Mouse (Mus musculus): ENCODE data around the gene Sik3.

The Sik3 gene

DNA sequence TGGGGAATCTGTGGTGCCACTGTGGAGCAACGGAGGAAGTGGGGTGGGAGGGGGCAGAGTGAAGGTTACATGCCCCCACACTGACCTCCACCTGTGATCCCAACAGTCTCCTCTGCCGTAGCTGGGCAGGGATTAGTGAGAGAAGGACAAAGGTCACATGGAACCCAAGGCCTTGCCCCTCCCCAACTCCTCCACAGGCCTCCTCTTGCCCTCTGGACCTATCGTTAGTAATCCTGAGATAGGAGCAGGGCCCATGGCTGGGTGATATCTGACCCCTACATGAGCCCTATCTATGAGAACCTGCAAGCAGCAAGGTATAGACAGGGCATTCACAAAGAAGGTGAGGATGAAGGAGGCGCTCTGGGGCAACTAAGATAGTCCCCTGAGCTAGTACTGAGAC lies 223.0 kb downstream of the Sik3 start:
- DNase-seq = no peak

DNA sequence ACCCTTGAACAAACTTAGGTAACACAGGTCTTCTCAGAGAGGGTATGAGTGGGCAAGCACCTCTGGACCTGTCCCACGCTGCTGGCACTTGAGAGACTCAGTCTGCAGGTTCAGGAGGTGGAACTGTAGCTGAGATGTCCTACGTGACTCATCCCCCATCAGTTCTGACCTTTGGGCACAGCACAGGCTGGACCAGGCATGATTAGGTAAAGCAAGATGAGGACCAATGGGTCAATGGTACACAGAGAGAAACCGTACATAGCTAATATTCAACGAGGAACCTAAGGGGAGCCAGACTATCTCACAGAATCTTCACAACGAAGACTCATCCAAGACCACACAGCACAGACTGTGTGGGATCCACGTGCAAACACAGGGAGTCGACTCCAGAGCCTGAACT lies 226.2 kb downstream of the Sik3 start:
- no peak for DNase-seq

- DNase-seq = no peak
Observed at GRCm38 (mm10) chr9:46240526-46241153, 228.0 kb downstream of the Sik3 start, which contains the start of gene Apoa4. TSS of gene Apoa4 (plus strand) at chr9:46240696.

DNA sequence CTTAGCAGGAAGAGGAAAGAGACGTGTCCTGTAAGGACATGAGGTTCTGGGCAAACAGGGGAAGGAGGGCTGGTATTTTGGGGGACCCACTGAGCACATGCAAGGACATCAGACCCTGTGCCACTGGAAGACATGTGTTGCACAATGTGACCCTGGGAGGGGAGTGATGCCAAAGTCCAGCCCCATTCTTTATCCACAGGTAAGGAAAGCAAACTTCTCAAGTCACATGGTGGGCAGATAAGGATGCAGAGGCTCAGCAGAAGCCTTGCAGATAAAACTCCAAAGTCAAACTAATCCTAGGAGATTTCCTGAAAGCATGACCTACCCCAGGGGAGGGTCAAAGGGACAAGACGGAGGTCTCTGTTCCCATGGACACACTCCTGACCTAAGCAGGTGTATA lies 229.2 kb downstream of the Sik3 start:
- DNase-seq = no peak

DNA sequence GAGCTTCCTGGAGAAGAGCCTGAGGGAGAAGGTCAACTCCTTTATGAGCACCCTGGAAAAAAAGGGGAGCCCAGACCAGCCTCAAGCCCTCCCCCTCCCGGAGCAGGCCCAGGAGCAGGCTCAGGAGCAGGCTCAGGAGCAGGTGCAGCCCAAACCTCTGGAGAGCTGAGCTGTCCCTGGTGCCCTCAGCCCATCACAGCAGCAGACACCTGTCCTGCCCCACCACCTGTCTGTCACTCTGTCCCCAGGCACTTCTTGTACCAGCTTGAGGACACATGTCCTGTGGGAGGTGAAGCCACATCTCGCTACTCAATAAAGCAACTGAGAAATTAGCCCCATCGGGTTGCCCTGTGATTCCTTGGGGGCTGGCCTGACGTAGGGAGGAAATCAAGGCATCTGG lies 230.5 kb downstream of the Sik3 start:
- DNase-seq = no peak

GRCm38 (mm10) chr9:46243584-46243983 lies 231.0 kb downstream of the Sik3 start:
- no peak for DNase-seq

DNA sequence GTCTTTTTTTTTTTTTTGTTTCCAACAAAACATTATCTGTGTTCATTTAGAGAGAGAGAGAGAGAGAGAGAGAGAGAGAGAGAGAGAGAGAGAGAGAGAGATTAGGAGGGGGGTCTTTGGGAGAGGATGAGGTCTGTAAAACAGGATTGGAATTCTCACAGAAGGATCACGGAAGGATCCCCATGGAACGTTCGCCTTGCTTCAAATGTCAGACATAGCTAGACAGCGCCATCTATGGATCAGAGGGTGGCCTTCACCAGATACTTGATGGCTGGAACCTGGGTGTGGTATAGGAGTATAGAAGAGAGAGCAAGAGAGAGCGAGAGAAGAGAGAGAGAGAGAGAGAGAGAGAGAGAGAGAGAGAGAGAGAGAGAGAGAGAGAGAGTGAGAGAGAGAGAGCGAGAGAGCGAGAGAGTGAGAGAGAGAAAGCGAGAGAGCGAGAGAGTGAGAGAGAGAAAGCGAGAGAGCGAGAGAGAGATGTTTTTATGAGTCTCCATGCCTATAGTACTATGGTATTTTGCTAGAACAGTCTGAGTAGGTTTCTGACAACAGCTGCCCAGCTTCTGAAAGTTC lies 234.2 kb downstream of the Sik3 start:
- DNase-seq = peak; percentile 47

DNA sequence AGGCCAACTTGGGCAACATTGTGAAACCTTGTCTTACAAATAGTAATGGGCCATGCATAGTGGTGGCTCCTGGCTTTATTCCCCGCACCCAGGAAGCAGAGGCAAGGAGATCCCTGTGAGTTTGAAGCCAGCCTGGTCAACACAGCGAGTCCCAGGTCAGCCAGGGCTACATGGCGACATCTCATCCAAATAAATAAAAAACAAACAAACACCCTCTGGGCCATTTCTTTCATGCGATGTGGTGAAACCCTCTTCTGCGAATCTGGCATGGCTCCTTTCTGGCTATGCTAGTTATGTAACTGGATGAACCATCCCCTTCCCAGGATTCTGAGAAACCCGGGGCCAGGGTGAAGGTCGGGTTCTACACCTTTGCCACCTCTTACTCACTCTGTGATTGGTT lies 243.6 kb downstream of the Sik3 start:
- DNase-seq = no peak

GRCm38 (mm10) chr9:46256658-46257385 lies 244.2 kb downstream of the Sik3 start:
- DNase-seq = no peak

GRCm38 (mm10) chr9:46257546-46257945 lies 244.9 kb downstream of the Sik3 start:
- DNase-seq = no peak

GRCm38 (mm10) chr9:46259111-46259510 lies 246.5 kb downstream of the Sik3 start:
- DNase-seq = no peak

DNA sequence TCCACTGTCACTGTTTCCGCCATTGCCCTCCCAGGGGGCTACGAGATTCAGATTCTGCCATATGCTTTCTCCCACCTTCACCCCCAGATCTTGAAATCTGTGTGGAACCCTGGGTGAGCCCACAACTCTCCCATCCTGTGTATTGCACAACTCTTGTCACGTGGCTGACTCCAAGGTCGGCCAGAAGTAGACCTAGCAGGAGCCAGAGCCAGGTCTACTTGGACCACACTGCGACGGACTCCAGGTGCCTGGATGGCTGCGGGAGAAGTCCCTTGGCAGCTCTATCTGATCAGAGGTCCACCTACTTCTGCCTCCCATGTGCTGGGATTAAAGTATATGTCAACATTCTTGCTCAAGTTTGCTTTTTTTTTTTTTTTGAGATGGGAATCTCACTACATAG lies 248.5 kb downstream of the Sik3 start:
- DNase-seq = no peak

- no peak for DNase-seq
Observed at GRCm38 (mm10) chr9:46268343-46268873, 255.8 kb downstream of the Sik3 start, which contains the start of gene Apoa5. TSS of gene Apoa5 (plus strand) at chr9:46268633.

GRCm38 (mm10) chr9:46269125-46269524 lies 256.5 kb downstream of the Sik3 start:
- DNase-seq = no peak

DNA sequence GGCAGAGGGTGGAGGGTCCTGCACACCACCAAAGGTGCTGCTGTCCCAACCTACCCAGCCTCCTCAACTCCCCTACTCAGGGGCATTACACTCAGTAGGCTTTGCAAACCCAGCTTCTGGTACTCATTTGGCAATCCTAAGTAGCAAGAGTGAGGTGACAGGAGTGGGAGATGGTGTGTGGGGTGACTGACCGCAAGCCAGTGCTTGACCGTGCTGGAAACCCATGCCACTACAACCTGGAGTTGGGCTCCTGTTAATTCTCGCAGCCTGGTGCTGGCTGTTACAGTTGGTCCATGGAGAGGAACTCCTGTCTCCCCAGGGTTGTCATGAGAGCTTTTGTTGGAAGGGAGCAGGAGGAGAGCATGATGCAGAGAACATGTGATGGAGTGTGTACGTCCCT lies 258.2 kb downstream of the Sik3 start:
- no peak for DNase-seq

- peak; percentile 39 for DNase-seq
Observed at GRCm38 (mm10) chr9:46272070-46272469, 259.4 kb downstream of the Sik3 start.

DNA sequence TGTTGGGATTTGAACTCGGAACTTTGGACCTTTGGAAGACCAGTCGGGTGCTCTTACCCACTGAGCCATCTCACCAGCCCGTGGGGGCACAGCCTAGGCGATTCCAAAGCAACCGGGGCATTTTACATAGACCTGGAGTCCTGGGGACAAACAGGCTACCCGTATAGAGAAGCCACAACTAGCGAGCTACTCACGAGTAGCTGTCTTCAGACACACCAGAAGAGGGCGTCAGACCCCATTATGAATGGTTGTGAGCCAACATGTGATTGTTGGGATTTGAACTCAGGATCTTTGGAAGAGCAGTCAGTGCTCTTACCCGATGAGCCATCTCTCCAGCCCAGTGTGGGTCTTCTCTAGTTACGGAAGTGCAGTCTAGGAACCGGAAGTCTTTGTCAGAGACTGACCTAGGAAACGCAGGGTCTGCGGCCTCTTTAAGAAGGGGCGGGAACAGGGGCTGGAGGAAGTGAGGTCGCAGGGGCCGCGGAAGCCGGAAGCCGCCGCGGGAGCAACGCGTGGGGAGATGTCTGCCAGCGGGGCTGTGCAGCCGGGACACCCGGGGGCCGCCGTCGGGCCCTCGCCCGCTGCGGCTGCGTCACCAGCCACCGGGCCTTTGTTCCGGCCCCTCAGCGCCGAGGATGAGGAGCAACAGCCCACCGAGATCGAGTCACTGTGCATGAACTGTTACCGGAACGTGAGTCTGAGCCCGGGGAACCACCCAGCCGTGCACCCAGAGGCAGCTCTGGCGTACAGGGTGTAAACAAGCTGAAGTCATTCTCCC lies 260.2 kb downstream of the Sik3 start, which contains the start of gene Zpr1:
Gene Zpr1, plus strand, starts transcription at position 388 of the 778 bp plus-strand sequence.
- DNase-seq = peak; percentile 92
